Mouse (Mus musculus) retina, postnatal 7 days (tissue): Measurements from ENCODE around the gene Slc38a2.

Source experiments
- DNase-seq: peaks from one replicate; pipeline ENCODE4 v3.0.0-alpha.2; 2012; ENCODE audit warnings: low read depth, low spot score

Slc38a2 gene

GRCm38 (mm10) chr15:96720146-96720545, 20.6 kb upstream of the Slc38a2 start:
- DNase-seq: no peak

GRCm38 (mm10) chr15:96718466-96718865, 18.9 kb upstream of the Slc38a2 start:
- no peak for DNase-seq

- no peak for DNase-seq
Observed at GRCm38 (mm10) chr15:96717181-96717580, 17.7 kb upstream of the Slc38a2 start.

GRCm38 (mm10) chr15:96716371-96716770, 16.8 kb upstream of the Slc38a2 start:
- no peak for DNase-seq

- DNase-seq: no peak
Observed at GRCm38 (mm10) chr15:96715692-96716080, 16.2 kb upstream of the Slc38a2 start.

- DNase-seq: no peak
Observed at GRCm38 (mm10) chr15:96715079-96715691, 15.7 kb upstream of the Slc38a2 start.

GRCm38 (mm10) chr15:96714676-96715016, 15.1 kb upstream of the Slc38a2 start:
- no peak for DNase-seq

GRCm38 (mm10) chr15:96713758-96714675, 14.5 kb upstream of the Slc38a2 start:
- no peak for DNase-seq

- DNase-seq: no peak
Observed at GRCm38 (mm10) chr15:96712338-96712737, 12.8 kb upstream of the Slc38a2 start.

GRCm38 (mm10) chr15:96711664-96712063, 12.1 kb upstream of the Slc38a2 start:
- no peak for DNase-seq

GRCm38 (mm10) chr15:96710352-96711114, 11.0 kb upstream of the Slc38a2 start:
- no peak for DNase-seq

GRCm38 (mm10) chr15:96709491-96710351, 10.2 kb upstream of the Slc38a2 start:
- peak; percentile 96 for DNase-seq

- DNase-seq: no peak
Observed at GRCm38 (mm10) chr15:96708976-96709490, 9.5 kb upstream of the Slc38a2 start.

GRCm38 (mm10) chr15:96708428-96708827, 8.9 kb upstream of the Slc38a2 start:
- DNase-seq: no peak

- DNase-seq: no peak
Observed at GRCm38 (mm10) chr15:96707936-96708335, 8.4 kb upstream of the Slc38a2 start.

GRCm38 (mm10) chr15:96702466-96703031, 3.0 kb upstream of the Slc38a2 start:
- DNase-seq: no peak

- DNase-seq: no peak
Observed at GRCm38 (mm10) chr15:96700766-96701165, 1.2 kb upstream of the Slc38a2 start.

- peak; percentile 73 for DNase-seq
Observed at GRCm38 (mm10) chr15:96698658-96699448, 677 bp downstream of the Slc38a2 start.

GRCm38 (mm10) chr15:96697901-96698657, 1.5 kb downstream of the Slc38a2 start:
- no peak for DNase-seq
